Mouse (Mus musculus): ENCODE data around the gene Gfi1b.

Gene Gfi1b

GRCm38 (mm10) chr2:28601720-28602590 lies 19.8 kb downstream of the Gfi1b start:
- no peak for DNase-seq (ENCODE audit: extremely low spot score, low read depth, low spot score)

GRCm38 (mm10) chr2:28599569-28599900 lies 22.2 kb downstream of the Gfi1b start:
- no peak for DNase-seq (ENCODE audit: extremely low spot score, low read depth, low spot score)

- DNase-seq (ENCODE audit: extremely low spot score, low read depth, low spot score): no peak
Observed at GRCm38 (mm10) chr2:28598692-28599568, 22.9 kb downstream of the Gfi1b start.

- no peak for DNase-seq (ENCODE audit: extremely low spot score, low read depth, low spot score)
Observed at GRCm38 (mm10) chr2:28597733-28598547, 23.8 kb downstream of the Gfi1b start.

GRCm38 (mm10) chr2:28596998-28597397 lies 24.8 kb downstream of the Gfi1b start:
- no peak for DNase-seq (ENCODE audit: extremely low spot score, low read depth, low spot score)

- DNase-seq (ENCODE audit: extremely low spot score, low read depth, low spot score): no peak
Observed at GRCm38 (mm10) chr2:28596021-28596420, 25.8 kb downstream of the Gfi1b start.

GRCm38 (mm10) chr2:28592809-28593208 lies 29.0 kb downstream of the Gfi1b start:
- no peak for DNase-seq (ENCODE audit: extremely low spot score, low read depth, low spot score)

GRCm38 (mm10) chr2:28591479-28591878 lies 30.3 kb downstream of the Gfi1b start:
- DNase-seq (ENCODE audit: extremely low spot score, low read depth, low spot score): no peak

- no peak for DNase-seq (ENCODE audit: extremely low spot score, low read depth, low spot score)
Observed at GRCm38 (mm10) chr2:28588574-28588973, 33.2 kb downstream of the Gfi1b start.

- no peak for DNase-seq (ENCODE audit: extremely low spot score, low read depth, low spot score)
Observed at GRCm38 (mm10) chr2:28585730-28586129, 36.1 kb downstream of the Gfi1b start.

- DNase-seq (ENCODE audit: extremely low spot score, low read depth, low spot score): peak; percentile 57
Observed at GRCm38 (mm10) chr2:28585043-28585571, 36.7 kb downstream of the Gfi1b start.

- no peak for DNase-seq (ENCODE audit: extremely low spot score, low read depth, low spot score)
Observed at GRCm38 (mm10) chr2:28583651-28584050, 38.1 kb downstream of the Gfi1b start, which contains the start of gene Gtf3c5. TSS of gene Gtf3c5 (minus strand) at chr2:28583751.

- DNase-seq (ENCODE audit: extremely low spot score, low read depth, low spot score): peak; percentile 72
Observed at GRCm38 (mm10) chr2:28582647-28583353, 39.0 kb downstream of the Gfi1b start.

- no peak for DNase-seq (ENCODE audit: extremely low spot score, low read depth, low spot score)
Observed at GRCm38 (mm10) chr2:28578003-28578402, 43.8 kb downstream of the Gfi1b start.

GRCm38 (mm10) chr2:28576815-28577214 lies 45.0 kb downstream of the Gfi1b start:
- no peak for DNase-seq (ENCODE audit: extremely low spot score, low read depth, low spot score)

- no peak for DNase-seq (ENCODE audit: extremely low spot score, low read depth, low spot score)
Observed at GRCm38 (mm10) chr2:28575341-28575740, 46.4 kb downstream of the Gfi1b start.

- peak; percentile 14 for DNase-seq (ENCODE audit: extremely low spot score, low read depth, low spot score)
Observed at GRCm38 (mm10) chr2:28569903-28570302, 51.9 kb downstream of the Gfi1b start.

- no peak for DNase-seq (ENCODE audit: extremely low spot score, low read depth, low spot score)
Observed at GRCm38 (mm10) chr2:28566545-28566944, 55.2 kb downstream of the Gfi1b start.

GRCm38 (mm10) chr2:28564380-28564779 lies 57.4 kb downstream of the Gfi1b start:
- no peak for DNase-seq (ENCODE audit: extremely low spot score, low read depth, low spot score)

- no peak for DNase-seq (ENCODE audit: extremely low spot score, low read depth, low spot score)
Observed at GRCm38 (mm10) chr2:28563830-28564229, 58.0 kb downstream of the Gfi1b start.
